Mouse (Mus musculus): ENCODE data around the gene Vmn2r61.

Gene Vmn2r61

DNA sequence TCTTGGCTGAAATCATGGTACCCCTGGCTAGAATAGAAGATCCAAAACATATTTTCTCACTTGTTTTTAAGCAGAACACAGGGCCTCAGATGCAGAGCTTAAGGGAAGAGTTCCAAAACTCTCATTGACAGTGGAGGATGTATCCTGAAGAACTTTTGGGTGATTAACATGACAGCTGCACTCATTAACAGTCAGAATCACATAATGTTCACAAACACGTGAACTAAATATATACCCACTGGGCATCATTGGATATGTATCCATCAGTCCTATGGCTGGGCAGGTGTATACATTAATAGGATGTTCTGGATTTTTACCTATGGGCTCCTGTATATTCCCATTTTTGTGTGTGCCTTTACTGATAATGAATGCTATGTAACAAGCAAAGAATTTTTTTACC lies at the start of gene Vmn2r61:
Gene Vmn2r61, plus strand, starts transcription at position 301 of the 400 bp plus-strand sequence.
- no peak for DNase-seq (ENCODE audit: low spot score in 2 of 2)
